Mouse (Mus musculus): ENCODE results near the gene Card19. TPM values are rescaled to one million over a fixed set of nuclear protein-coding genes. Genes with fewer than 3 reads are reported as not detected.

The Card19 gene
- polyA plus RNA-seq, 1 experiment from 2014 or later: 22.1 TPM

- no peak overlapping the region for H3K27ac ChIP-seq
- H3K4me1 ChIP-seq: peaks cover 61% of the 10 kb centered on the region
- 59% methylated on average over 2 of the region's 2 CpGs for WGBS
- no peaks in the 10 kb centered on the region for H3K9me3 ChIP-seq
- no peak overlapping the region for H3K4me3 ChIP-seq
- no peaks in the 10 kb centered on the region for H3K36me3 ChIP-seq (replicated peaks)
- DNase-seq (ENCODE audit: extremely low spot score, low spot score): no peak
- H3K27me3 ChIP-seq (ENCODE audit: poor library complexity, severe bottlenecking): peaks cover 37% of the 10 kb centered on the region
These were observed 26.9 kb downstream of the Card19 start for GRCm38 (mm10) chr13:49188966-49189360.

GRCm38 (mm10) chr13:49188219-49188965 is 27.4 kb downstream of the Card19 start:
- DNase-seq (ENCODE audit: extremely low spot score, low spot score): no peak
- peaks cover 61% of the 10 kb centered on the region for H3K4me1 ChIP-seq
- H3K27me3 ChIP-seq (ENCODE audit: poor library complexity, severe bottlenecking): peaks cover 37% of the 10 kb centered on the region
- H3K36me3 ChIP-seq (replicated peaks): no peaks in the 10 kb centered on the region
- no peaks in the 10 kb centered on the region for H3K9me3 ChIP-seq
- no peak overlapping the region for H3K27ac ChIP-seq
- WGBS: 27% methylated on average over 15 of the region's 15 CpGs
- peak overlapping the region; percentile 89 for H3K4me3 ChIP-seq

DNA sequence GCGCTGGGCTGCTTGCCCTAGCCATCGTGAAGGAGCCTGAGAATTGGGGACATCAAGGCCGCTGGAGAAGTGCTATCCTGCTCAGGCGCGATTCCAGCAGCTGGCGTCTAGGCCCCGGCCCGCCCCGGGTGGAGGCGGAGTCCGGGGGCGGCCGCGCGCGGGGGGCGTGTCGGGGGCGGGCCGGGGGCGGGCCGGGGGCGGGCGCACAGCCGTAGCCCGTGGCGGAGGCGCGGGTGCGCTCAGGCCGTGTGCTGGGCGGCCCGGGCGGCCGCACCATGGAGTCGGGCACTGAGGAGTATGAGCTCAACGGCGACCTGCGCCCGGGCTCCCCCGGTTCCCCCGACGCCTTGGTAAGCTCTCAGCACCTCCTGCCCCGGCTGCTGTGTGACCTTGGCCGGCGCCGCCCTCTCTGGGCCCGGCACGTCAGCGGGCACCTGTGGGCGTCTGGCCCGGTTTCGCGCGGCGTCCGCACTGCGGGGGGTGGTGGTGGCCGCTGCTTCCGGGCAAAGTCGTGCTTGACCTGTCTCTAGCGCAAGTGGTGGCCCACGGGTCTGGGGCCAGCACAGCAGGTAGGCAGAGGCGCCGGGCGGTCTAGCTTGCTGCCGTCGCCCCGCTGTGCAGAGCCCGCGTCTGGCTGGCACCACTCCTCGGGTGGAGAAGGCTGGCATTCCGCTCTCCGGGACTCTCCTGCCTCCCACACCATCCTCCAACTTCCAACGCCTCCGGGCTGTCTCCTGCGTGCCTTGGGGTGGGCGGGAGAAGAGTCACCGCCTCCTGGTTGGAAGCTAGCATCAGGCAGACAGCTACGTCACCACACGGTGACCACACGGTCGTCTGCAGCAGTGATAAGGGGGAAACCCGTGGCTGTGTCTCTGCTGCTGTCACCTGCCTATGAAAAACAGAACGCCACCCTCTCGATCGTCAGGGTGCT is 28.3 kb downstream of the Card19 start, which contains the start of gene Ninj1:
Ninj1 (plus strand) TSS at position 198 of the 931 bp plus-strand sequence.
- peaks cover 37% of the 10 kb centered on the region for H3K27me3 ChIP-seq (ENCODE audit: poor library complexity, severe bottlenecking)
- H3K36me3 ChIP-seq (replicated peaks): no peaks in the 10 kb centered on the region
- peak within 1 kb of the TSS; percentile 89 for H3K4me3 ChIP-seq
- under 1% methylated on average over 83 of the region's 87 CpGs for WGBS
- no peaks in the 10 kb centered on the region for H3K9me3 ChIP-seq
- peaks cover 61% of the 10 kb centered on the region for H3K4me1 ChIP-seq
- peak within 1 kb of the TSS; percentile 84 for H3K27ac ChIP-seq
- peak; percentile 72 for DNase-seq (ENCODE audit: extremely low spot score, low spot score)

GRCm38 (mm10) chr13:49186798-49187287 is 29.0 kb downstream of the Card19 start:
- peak; percentile 29 for DNase-seq (ENCODE audit: extremely low spot score, low spot score)
- peaks cover 56% of the 10 kb centered on the region for H3K4me1 ChIP-seq
- peak overlapping the region; percentile 89 for H3K4me3 ChIP-seq
- H3K9me3 ChIP-seq: no peaks in the 10 kb centered on the region
- H3K27me3 ChIP-seq (ENCODE audit: poor library complexity, severe bottlenecking): peaks cover 37% of the 10 kb centered on the region
- no peaks in the 10 kb centered on the region for H3K36me3 ChIP-seq (replicated peaks)
- WGBS: 21% methylated on average over 11 of the region's 11 CpGs
- H3K27ac ChIP-seq: peak overlapping the region; percentile 84

DNA sequence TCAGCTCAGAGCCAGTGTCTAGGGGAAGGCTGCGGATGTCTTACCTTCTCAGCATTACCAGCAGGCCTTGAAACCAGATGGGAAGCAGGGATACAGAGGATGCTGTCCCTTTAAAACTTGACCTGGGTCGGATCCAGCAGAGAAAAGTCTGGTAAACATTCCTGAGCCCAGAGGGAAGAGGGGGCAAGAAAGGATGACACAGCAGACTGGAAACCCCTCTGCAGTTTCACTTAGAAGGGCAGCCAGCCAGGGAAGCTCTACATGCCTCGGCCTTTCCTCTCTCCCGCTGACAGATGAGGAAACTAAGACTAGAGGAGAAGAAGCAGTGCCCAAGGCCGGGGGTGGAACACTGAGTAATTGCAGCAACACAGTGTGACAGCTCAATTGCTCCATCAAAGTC is 32.2 kb downstream of the Card19 start:
- H3K36me3 ChIP-seq (replicated peaks): no peaks in the 10 kb centered on the region
- DNase-seq (ENCODE audit: extremely low spot score, low spot score): no peak
- no peak overlapping the region for H3K4me3 ChIP-seq
- H3K4me1 ChIP-seq: peaks cover 42% of the 10 kb centered on the region
- no peaks in the 10 kb centered on the region for H3K9me3 ChIP-seq
- WGBS: 61% methylated on average over 5 of the region's 5 CpGs
- H3K27ac ChIP-seq: no peak overlapping the region
- peaks cover 21% of the 10 kb centered on the region for H3K27me3 ChIP-seq (ENCODE audit: poor library complexity, severe bottlenecking)

DNA sequence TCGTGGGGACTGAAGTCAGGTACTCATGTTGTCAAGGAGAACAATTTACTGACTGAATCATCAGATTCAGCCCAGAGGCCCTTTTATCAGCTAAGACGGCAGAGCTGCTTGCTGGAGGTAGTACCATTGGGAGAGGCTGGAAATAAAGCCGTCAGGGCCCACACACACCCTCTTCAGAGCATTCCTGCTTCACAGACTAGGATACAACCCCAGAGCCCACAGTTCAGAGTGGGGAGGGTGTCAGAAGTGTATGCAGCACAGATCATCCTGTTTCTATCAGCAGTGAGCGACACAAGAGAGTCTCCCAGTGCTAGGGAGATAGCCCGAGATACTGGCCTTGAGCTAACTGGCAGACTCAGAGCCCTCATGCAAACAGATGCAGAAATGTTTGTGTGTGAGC is 32.7 kb downstream of the Card19 start:
- WGBS: 71% methylated on average over 5 of the region's 5 CpGs

DNA sequence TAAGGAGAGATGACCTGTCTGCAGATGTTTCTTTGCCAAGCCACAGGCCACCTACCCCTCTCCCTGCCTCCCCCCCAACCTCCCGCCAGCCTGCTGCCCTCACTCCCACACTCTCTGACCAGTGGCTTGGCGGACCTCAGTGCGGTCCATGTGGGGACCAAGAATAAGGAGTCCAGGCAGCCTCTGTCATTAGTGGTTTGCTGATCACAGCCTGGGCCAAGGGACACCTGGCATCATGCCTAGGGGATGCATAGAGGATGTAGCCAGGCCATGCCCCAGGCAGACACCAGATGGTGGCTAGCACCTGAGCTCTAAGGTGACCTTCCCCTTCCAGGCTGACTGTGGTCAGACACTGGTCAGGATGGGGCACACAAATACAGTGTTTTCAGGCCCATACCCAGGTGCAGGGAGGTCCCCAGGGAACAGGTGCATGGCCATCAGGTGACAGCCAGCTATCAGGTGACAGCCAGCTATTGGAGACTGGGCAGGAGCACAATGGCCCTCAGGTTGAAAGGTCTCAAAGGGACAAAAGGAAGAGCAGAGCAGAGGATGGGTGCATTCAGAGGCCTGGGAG is 34.3 kb downstream of the Card19 start:
- peak overlapping the region; percentile 20; the same call in 1 of the 2 replicates for H3K27ac ChIP-seq
- H3K4me3 ChIP-seq: no peak overlapping the region
- H3K36me3 ChIP-seq (replicated peaks): no peaks in the 10 kb centered on the region
- no peak for DNase-seq (ENCODE audit: extremely low spot score, low spot score)
- H3K4me1 ChIP-seq: peaks cover 22% of the 10 kb centered on the region
- no peaks in the 10 kb centered on the region for H3K9me3 ChIP-seq
- H3K27me3 ChIP-seq (ENCODE audit: poor library complexity, severe bottlenecking): peaks cover 5% of the 10 kb centered on the region; the same call in 1 of the 2 replicates
- 86% methylated on average over 3 of the region's 3 CpGs for WGBS

More for the DNA sequence above, 32.7 kb downstream of the Card19 start:
- H3K4me3 ChIP-seq: no peak overlapping the region
- peaks cover 39% of the 10 kb centered on the region for H3K4me1 ChIP-seq
- H3K27me3 ChIP-seq (ENCODE audit: poor library complexity, severe bottlenecking): peaks cover 16% of the 10 kb centered on the region
- H3K9me3 ChIP-seq: no peaks in the 10 kb centered on the region
- H3K36me3 ChIP-seq (replicated peaks): no peaks in the 10 kb centered on the region
- 0 out of 2 replicates have a peak overlapping the region, but pooled peaks have one; percentile 5 for H3K27ac ChIP-seq
- DNase-seq (ENCODE audit: extremely low spot score, low spot score): no peak

DNA sequence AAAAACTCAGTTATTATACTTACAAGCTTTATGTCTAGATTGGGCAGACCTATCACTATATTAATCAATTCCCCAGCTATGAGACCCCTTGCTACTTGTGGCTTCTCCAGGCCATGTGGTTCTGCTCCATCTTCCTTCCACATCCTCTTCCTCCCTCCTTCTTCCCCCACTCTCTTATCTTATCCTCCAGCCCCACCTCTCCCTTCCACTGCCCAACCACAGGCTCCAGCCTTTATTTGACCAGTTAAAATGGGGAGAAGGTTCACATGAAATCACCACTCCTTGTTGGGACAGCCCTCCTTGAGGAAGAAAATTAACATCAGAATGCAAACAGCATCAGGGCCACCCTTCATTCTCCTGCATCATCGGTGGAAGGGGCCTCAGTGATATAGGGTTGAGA is 35.1 kb downstream of the Card19 start:
- no peak for DNase-seq (ENCODE audit: extremely low spot score, low spot score)
- H3K9me3 ChIP-seq: no peaks in the 10 kb centered on the region
- no peaks in the 10 kb centered on the region for H3K36me3 ChIP-seq (replicated peaks)
- no peak overlapping the region for H3K27ac ChIP-seq
- H3K4me1 ChIP-seq: peaks cover 21% of the 10 kb centered on the region
- no peak overlapping the region for H3K4me3 ChIP-seq
- WGBS: 69% methylated on average over 1 of the region's 1 CpGs
- no peaks in the 10 kb centered on the region for H3K27me3 ChIP-seq (ENCODE audit: poor library complexity, severe bottlenecking)

GRCm38 (mm10) chr13:49180274-49180673 is 35.6 kb downstream of the Card19 start:
- WGBS: 85% methylated on average over 5 of the region's 5 CpGs
- H3K36me3 ChIP-seq (replicated peaks): no peaks in the 10 kb centered on the region
- no peaks in the 10 kb centered on the region for H3K27me3 ChIP-seq (ENCODE audit: poor library complexity, severe bottlenecking)
- H3K9me3 ChIP-seq: no peaks in the 10 kb centered on the region
- H3K4me3 ChIP-seq: no peak overlapping the region
- DNase-seq (ENCODE audit: extremely low spot score, low spot score): no peak
- H3K27ac ChIP-seq: no peak overlapping the region
- H3K4me1 ChIP-seq: peaks cover 21% of the 10 kb centered on the region

DNA sequence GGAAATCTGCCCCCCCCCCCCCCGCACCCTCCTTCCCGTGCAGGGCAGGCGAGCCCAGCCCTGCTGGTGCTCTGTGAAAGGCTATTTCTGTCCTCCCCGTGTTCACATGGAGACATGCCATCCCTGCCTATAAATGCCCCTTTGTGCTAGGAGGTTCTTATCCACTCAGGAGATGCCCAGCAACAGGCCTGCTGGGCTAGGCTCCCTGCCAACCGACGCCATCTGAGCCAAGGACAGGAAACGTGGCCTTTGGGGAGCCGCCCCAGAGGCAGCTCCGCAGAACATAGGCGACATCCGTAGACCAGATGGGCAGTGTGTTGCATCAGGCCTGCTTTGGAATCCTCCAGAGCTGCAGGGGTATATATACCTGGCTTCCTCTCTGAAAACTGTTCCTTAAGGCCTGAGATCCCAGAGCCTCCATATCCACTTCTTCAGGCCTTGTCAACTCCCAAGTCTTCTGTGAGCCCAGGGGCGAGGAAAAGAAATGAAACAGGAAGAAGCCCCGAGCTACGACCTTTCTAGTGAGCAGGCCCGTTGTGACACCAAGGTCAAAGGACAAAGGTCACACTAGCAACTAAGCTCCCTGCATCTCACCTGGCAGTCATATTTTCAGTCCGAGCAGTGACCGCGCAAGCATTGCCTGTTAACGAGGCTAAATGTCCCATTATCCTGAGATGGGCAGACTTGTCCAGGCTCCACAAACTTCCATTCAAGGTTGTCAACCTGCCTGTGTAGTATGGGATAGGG is 36.8 kb downstream of the Card19 start:
- Histone ChIP-seq H3K4me3 (no peak overlapping the region), H3K27me3 (ENCODE audit: poor library complexity, severe bottlenecking) (no peaks in the 10 kb centered on the region), H3K27ac (0 out of 2 replicates have a peak overlapping the region, but pooled peaks have one; percentile 35), H3K4me1 (peaks cover 21% of the 10 kb centered on the region), H3K36me3 (replicated peaks) (no peaks in the 10 kb centered on the region), H3K9me3 (no peaks in the 10 kb centered on the region)
- no peak for DNase-seq (ENCODE audit: extremely low spot score, low spot score)
- WGBS: 76% methylated on average over 19 of the region's 19 CpGs

DNA sequence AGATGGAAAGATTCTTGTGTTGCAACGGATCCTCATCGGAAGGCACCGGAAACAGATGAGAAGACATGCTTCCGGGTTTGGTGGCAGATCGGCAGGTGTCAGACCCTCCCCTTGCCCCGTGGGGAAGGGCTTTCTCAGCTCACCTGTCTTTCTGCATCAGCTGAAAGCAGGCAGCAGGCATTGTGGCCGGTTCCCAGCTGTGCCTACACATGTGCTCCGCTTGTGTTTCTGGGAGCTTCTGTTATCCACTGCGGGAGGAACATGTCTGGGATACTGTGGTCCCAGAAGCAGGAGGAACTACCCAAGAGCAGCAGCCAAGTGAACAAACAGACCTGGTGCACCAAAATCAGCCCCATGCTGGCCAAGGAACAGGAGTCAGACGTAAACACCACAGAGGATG is 40.3 kb downstream of the Card19 start:
- no peak for DNase-seq (ENCODE audit: extremely low spot score, low spot score)
- peaks cover 22% of the 10 kb centered on the region for H3K4me1 ChIP-seq
- no peak overlapping the region for H3K27ac ChIP-seq
- H3K27me3 ChIP-seq (ENCODE audit: poor library complexity, severe bottlenecking): peaks cover 9% of the 10 kb centered on the region; the same call in 1 of the 2 replicates
- H3K4me3 ChIP-seq: no peak overlapping the region
- no peaks in the 10 kb centered on the region for H3K36me3 ChIP-seq (replicated peaks)
- H3K9me3 ChIP-seq: no peaks in the 10 kb centered on the region
- WGBS: 84% methylated on average over 10 of the region's 10 CpGs

Data from forebrain, embryonic 10.5 days (tissue).